Mouse (Mus musculus) limb, embryonic 14.5 days (tissue): ENCODE results near the gene Gm37419. TPM values are rescaled to one million over a fixed set of nuclear protein-coding genes. Genes with fewer than 3 reads are reported as not detected.

Experiments used
- ATAC-seq: fragments of 200-750 bp; cut with Nextera tagmentation; 2 replicates; pipeline ENCODE4 v1.8.0; 2017; ENCODE audit warnings: low read depth, moderate number of reproducible peaks, moderate TSS enrichment; ENCODE audit not compliant: low FRiP score
- DNase-seq: peaks from one replicate; pipeline ENCODE4 v3.0.0-alpha.2; 2015; ENCODE audit warnings: low spot score
- H3K27ac ChIP-seq: fragments of 300-500 bp; sonication (generic); replicated peaks from 2 replicates; pipeline ENCODE4 v1.5.1; 2014; ENCODE audit warnings: low read depth, mild to moderate bottlenecking, low read length, moderate library complexity, mixed read lengths
- H3K27me3 ChIP-seq: fragments of 300-500 bp; sonication (generic); 2 replicates; pipeline ENCODE4 v1.6.1; 2014; ENCODE audit warnings: low read length, mixed read lengths; ENCODE audit not compliant: control insufficient read depth, insufficient read depth
- H3K36me3 ChIP-seq: fragments of 300-500 bp; sonication (generic); 2 replicates; pipeline ENCODE4 v1.6.1; 2014; ENCODE audit warnings: mild to moderate bottlenecking, low read length, moderate library complexity, mixed read lengths; ENCODE audit not compliant: control insufficient read depth, insufficient read depth
- H3K4me1 ChIP-seq: fragments of 300-500 bp; sonication (generic); 2 replicates; pipeline ENCODE4 v1.6.1; 2014; ENCODE audit warnings: antibody characterized with exemption, low read length, mixed read lengths; ENCODE audit not compliant: control insufficient read depth, insufficient read depth
- H3K4me2 ChIP-seq: fragments of 300-500 bp; sonication (generic); replicated peaks from 2 replicates; pipeline ENCODE4 v1.6.1; 2014; ENCODE audit warnings: low read depth, mild to moderate bottlenecking, low read length, moderate library complexity; ENCODE audit not compliant: severe bottlenecking
- H3K4me3 ChIP-seq: fragments of 300-500 bp; sonication (generic); replicated peaks from 2 replicates; pipeline ENCODE4 v1.5.1; 2014; ENCODE audit warnings: low read length
- H3K9ac ChIP-seq: fragments of 300-500 bp; sonication (generic); 2 replicates; pipeline ENCODE4 v1.6.1; 2014; ENCODE audit warnings: mild to moderate bottlenecking, low read depth, low read length, moderate library complexity; ENCODE audit not compliant: severe bottlenecking
- H3K9me3 ChIP-seq: fragments of 300-500 bp; sonication (generic); 2 replicates; pipeline ENCODE4 v1.6.1; 2016; ENCODE audit warnings: low read length; ENCODE audit not compliant: control insufficient read depth
- POLR2A ChIP-seq: fragments of 200-500 bp; IDR thresholded peaks from 2 replicates; pipeline ENCODE4 v1.8.0; 2012; ENCODE audit warnings: inconsistent platforms, mild to moderate bottlenecking, moderate library complexity, borderline replicate concordance; ENCODE audit not compliant: insufficient read depth, insufficient read length; ENCODE audit errors: extremely low read depth
- WGBS: fragments of 180-500 bp; shearing (Covaris S2); extraction: QIAGEN DNeasy Blood & Tissue Kit; methylation state at CpG from one replicate; pipeline ENCODE4 v1.1.7; 2014; 5-methylcytosine and 5-hydroxymethylcytosine counted together
- polyA plus RNA-seq, 2 experiments: library from polyadenylated mRNA; depleted of rRNA in 1 of 2; stranded (reverse) in 1 of 2; unstranded in 1 of 2; fragments of >200 nt; fragmentation: Nextera tagmentation in 1 of 2; extraction: Ambion mirVana in 1 of 2; gene quantifications; 2 replicates each; pipeline versions ENCODE4 v1.2.1 to v1.2.3; 2012 to 2014

Gene Gm37419
- polyA plus RNA-seq (2012; rRNA removed) = not detected in 2 replicates
- polyA plus RNA-seq (2014; fragmentation: Nextera tagmentation; extraction: Ambion mirVana) = not detected in 2 replicates

GRCm38 (mm10) chr16:23988466-23989208, at the start of gene Gm37419, which contains the start of gene Bcl6:
Gene Gm37419, plus strand, starts transcription at chr16:23988482.
Gene Bcl6, minus strand, starts transcription at chr16:23988852.
- peak; percentile 85 for ATAC-seq

DNA sequence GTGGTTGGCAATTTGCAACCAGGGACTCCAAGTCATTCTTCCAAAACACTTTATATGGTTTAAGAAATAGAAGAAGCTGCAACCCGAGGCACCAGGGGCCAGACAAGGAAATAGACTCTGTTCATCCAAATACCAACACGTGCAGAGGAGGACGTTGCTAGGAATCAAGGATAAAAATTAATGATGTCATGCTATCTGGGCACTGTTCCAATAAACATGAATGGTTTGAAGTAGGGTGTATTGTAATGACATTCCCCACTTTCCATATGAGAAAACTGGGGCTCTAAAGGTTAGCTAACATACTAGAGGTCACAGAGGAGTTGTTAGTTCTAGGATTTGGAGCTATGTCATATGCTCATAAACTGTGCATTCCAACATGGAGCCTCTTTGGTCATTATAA, 43.5 kb upstream of the Gm37419 start:
- Histone ChIP-seq H3K4me1 (no peaks in the 10 kb centered on the region), H3K4me3 (no peak overlapping the region), H3K36me3 (no peaks in the 10 kb centered on the region), H3K27ac (no peak overlapping the region), H3K9ac (no peak overlapping the region), H3K4me2 (no peak overlapping the region), H3K9me3 (no peaks in the 10 kb centered on the region), H3K27me3 (no peaks in the 10 kb centered on the region)
- no peak for TF ChIP-seq POLR2A
- ATAC-seq (peak; percentile 37; the same call in 1 of the 2 replicates), DNase-seq (peak; percentile 34)
- WGBS = 36% methylated on average over 3 of the region's 3 CpGs

More at GRCm38 (mm10) chr16:23988466-23989208, at the start of gene Gm37419, which contains the start of gene Bcl6:
- peak; percentile 91 for DNase-seq
- Histone ChIP-seq H3K36me3 (no peaks in the 10 kb centered on the region), H3K9me3 (no peaks in the 10 kb centered on the region), H3K4me1 (peaks cover 38% of the 10 kb centered on the region), H3K27me3 (no peaks in the 10 kb centered on the region; the same call in 1 of the 2 replicates), H3K4me2 (peak within 1 kb of the TSS; percentile 97), H3K4me3 (peak within 1 kb of the TSS; percentile 72), H3K9ac (peak within 1 kb of the TSS; percentile 85), H3K27ac (peak within 1 kb of the TSS; percentile 99)
- WGBS = 2% methylated on average over 68 of the region's 68 CpGs
- peak; percentile 65; the same call in 1 of the 2 replicates for TF ChIP-seq POLR2A

- Histone ChIP-seq H3K4me1 (no peaks in the 10 kb centered on the region), H3K4me3 (no peak overlapping the region), H3K36me3 (no peaks in the 10 kb centered on the region), H3K27me3 (no peaks in the 10 kb centered on the region), H3K4me2 (no peak overlapping the region), H3K27ac (no peak overlapping the region), H3K9ac (no peak overlapping the region), H3K9me3 (no peaks in the 10 kb centered on the region)
- DNase-seq = no peak
- ATAC-seq = no peak
- WGBS = 85% methylated on average over 6 of the region's 6 CpGs
- TF ChIP-seq POLR2A = no peak
Observed at GRCm38 (mm10) chr16:23947654-23948053, 40.6 kb upstream of the Gm37419 start.

GRCm38 (mm10) chr16:23952101-23952727, 36.1 kb upstream of the Gm37419 start:
- no peak for TF ChIP-seq POLR2A
- no peak overlapping the region for H3K9ac ChIP-seq
- ATAC-seq (no peak), DNase-seq (no peak)
- no peaks in the 10 kb centered on the region for H3K9me3 ChIP-seq
- 67% methylated on average over 4 of the region's 4 CpGs for WGBS
- no peak overlapping the region for H3K4me3 ChIP-seq
- no peaks in the 10 kb centered on the region for H3K36me3 ChIP-seq
- no peak overlapping the region for H3K27ac ChIP-seq
- no peaks in the 10 kb centered on the region for H3K4me1 ChIP-seq
- H3K4me2 ChIP-seq = no peak overlapping the region
- H3K27me3 ChIP-seq = no peaks in the 10 kb centered on the region

- no peaks in the 10 kb centered on the region for H3K36me3 ChIP-seq
- no peaks in the 10 kb centered on the region for H3K9me3 ChIP-seq
- WGBS = 53% methylated on average over 11 of the region's 11 CpGs
- no peaks in the 10 kb centered on the region for H3K27me3 ChIP-seq
- TF ChIP-seq POLR2A = no peak
- DNase-seq = peak; percentile 80
- peak; percentile 44; the same call in 1 of the 2 replicates for ATAC-seq
- no peak overlapping the region for H3K27ac ChIP-seq
- no peak overlapping the region for H3K4me3 ChIP-seq
- no peak overlapping the region for H3K4me2 ChIP-seq
- no peaks in the 10 kb centered on the region for H3K4me1 ChIP-seq
- no peak overlapping the region for H3K9ac ChIP-seq
Observed at GRCm38 (mm10) chr16:23953189-23953958, 34.9 kb upstream of the Gm37419 start.
